Mouse (Mus musculus) small intestine, adult 2 months (tissue): Measurements from ENCODE around the gene Tgfbrap1.

Experiments used
- CTCF ChIP-seq: fragments of 200-500 bp; IDR thresholded peaks from 2 replicates; pipeline ENCODE4 v1.5.1; 2012; ENCODE audit warnings: low read depth, mild to moderate bottlenecking, control low read depth, inconsistent platforms, low read length, moderate library complexity, mixed read lengths; ENCODE audit not compliant: insufficient replicate concordance, insufficient read length; ENCODE audit errors: extremely low read depth
- POLR2A ChIP-seq: fragments of 200-500 bp; IDR thresholded peaks from 2 replicates; pipeline ENCODE4 v1.6.1; 2012; ENCODE audit warnings: low read depth, mild to moderate bottlenecking, control low read depth, inconsistent platforms, low read length, moderate library complexity

GRCm38 (mm10) chr1:43127196-43127595, 28.8 kb upstream of the Tgfbrap1 start:
- TF ChIP-seq CTCF (no peak), POLR2A (no peak)
